Mouse (Mus musculus) CD4-positive helper T cell, adult 2 months (primary cell): Measurements from ENCODE around the gene Pafah1b2.

Experiments
- DNase-seq: peaks from one replicate; pipeline ENCODE4 v3.0.0-alpha.2; 2012; ENCODE audit warnings: low read depth, missing footprints, low spot score

Gene Pafah1b2

DNA sequence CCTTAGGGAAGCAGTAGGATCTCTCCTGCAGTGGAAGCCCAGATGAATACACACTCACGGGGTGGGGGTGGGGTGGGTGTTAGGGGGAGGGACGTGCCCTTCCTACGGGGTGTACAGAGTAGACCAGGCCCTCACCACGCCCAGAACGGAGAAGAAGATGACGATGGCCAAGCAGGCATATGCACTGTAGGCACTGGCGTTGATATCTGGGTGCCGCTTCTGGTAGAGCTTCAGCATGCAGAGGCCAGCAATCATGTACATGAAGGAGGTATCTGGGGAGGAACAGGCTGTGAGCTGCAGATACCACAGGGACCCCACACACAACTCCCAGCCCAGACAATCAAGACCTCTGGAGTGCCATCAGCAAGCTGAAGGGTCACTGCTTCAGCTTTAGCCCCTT, 69.6 kb downstream of the Pafah1b2 start:
- DNase-seq, result no peak

DNA sequence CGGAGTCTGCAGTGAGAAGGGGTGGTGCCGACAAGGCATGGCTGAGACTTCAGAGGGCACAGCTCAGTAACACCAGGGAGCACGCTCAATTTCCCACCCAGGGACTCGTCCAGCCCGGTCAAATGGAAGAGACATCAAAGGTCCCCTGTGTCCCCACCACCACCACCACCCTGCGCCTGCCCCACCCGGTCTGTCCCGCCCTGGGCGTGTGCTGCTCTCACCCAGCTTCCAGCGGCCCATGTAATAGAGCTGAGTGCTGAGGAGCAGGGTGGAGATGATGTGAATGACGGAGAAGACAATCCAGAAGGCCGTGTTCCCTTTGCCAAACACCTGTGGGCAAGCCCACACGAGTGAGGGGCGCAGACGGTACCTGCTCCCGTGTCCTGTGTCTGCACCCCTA, 70.0 kb downstream of the Pafah1b2 start:
- DNase-seq, result no peak

DNA sequence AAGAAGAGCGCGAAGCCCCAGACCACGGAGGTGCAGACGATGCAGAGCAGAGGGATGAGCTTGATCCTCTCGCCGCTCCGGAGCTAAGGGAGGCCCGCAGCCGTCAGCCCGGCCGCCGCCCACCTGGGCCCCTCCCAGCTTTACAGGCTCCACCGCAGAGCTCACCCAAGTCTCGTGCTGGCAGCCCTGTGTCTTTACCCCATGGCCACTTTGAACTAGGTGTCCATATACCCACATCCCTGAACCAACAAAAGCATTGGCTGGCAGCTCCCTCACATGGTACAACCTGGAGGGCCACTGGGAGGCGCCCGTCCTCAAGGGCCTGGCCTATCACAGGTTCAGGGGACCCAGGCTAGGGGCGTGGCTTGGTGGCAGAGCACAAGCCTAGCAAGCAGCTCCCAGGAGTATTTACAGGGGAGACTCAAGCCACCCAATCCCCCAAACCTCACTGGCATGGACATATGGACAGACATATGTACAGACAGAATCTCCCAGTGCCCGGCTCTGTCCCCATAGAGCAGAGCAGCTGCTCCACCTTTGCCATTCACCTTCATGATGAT, 71.1 kb downstream of the Pafah1b2 start:
- no peak for DNase-seq

DNA sequence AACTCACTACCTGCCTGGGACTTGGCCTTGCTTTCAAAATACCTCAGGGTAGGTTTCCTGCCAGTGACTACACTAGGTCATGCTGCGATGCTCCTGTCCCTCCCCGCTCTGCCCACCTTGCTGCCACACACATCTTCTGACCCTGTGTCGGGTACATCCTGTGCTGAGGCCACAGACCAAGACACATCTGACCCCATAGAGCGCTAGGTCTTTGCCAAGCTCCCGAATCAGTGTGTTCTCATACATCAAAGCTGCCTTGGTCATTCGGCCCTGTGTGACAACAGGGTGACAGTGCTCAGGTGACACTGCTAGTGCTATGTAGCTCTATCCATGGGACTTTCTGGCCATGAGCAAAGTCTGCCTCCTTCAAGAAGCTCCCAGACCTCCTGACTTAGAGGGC, 72.7 kb downstream of the Pafah1b2 start:
- DNase-seq, result no peak

DNA sequence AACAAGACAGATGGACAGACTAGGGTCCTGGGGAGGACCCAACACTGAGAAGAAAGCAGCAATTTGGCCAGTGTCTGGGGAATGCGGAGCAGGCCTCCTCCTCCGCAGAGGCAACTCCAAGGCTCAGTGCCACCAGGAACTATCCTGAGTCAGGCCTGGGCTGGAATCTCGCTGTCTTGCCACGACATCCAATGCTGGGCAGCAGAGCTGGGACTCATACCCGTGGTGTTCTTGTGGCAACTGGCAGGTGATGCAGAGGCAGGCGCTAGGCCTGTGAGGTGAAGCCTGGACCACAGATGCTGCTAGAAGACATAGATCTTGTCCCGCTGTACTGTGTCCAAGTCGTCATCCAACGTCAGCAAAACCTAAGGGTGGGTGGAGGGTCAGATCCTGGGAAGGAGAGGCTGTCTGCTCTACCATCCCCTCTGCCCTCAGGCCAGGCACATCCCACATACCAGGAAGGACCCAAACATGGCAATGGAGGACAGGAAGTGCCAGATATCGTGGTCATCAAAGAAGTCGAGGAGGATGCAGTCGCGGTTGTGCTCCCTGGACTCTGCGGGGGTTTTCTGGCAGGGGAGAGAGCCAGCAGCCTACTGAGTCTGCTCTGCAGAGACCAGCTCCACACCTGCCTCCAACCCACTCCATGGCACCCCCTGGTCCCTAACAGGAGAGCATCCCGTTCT, 73.4 kb downstream of the Pafah1b2 start:
- DNase-seq, result no peak

DNA sequence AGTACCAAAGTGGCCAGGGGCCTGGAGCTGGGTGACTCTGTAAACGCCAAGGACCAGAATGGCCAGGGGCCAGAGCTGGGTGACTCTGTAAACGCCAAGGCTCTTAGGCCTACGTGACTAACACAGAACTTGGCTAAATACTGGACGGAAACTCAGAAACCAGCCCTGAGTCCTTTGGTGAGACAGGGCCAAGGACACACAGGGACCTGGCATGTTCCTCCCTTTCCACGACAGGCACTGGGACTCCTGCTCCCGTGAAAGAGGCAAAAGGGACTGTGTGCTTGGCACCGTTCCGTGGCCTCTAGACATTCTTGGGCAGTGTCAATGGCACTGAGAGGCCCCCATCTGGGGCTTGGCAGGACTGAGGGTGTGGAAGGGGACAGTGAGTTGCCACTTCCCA, 74.4 kb downstream of the Pafah1b2 start:
- no peak for DNase-seq

DNA sequence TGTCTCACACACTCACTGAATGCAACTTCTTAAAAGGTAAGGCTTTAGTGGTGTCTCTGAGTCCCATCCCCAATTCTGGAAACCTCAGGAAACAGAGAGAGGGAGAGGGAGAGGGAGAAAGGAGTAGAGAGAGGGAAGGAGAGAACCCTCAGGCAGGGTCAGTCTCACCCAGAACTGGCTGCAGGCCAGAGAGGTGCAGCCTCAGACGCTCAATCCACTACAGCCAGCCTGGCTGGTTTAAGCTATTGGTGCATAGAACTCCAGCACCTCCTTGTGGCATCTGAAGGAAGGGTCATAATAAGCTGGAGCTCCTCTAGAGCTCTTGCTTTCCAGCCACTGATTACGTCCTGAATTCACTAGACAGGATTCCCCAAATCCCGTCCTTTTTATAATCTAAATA, 75.6 kb downstream of the Pafah1b2 start:
- peak; percentile 56 for DNase-seq

DNA sequence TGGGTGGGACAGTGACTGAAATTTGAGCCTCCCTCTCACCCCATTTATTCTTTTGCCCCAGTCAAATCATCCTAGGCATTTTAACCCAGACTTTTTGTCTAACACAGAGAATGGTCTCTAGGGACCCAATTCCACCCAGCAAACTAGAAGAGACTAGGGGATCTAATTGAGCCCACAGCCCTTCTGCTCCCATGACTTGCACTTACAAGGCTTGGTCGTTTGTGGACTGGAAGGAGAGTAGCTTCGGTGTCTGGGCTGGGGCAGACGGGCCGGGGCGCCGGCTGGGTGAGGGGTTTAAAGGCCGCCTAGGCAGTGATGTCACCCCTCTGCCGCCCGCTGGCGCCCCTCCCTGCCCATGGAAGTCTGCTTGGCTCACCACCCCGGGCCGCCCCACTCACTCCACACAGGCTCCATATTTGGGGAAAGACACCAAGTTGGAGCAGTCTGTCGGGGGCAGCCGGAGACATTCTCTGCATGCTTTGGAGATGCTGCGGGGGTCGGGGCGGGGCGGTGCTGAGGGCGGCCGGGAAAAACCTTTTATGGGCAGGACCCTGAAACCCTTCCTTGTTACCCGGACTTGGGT, 76.8 kb downstream of the Pafah1b2 start, which contains the start of gene Tagln:
Gene Tagln, minus strand, starts transcription at position 431 of the 583 bp plus-strand sequence.
- no peak for DNase-seq

DNA sequence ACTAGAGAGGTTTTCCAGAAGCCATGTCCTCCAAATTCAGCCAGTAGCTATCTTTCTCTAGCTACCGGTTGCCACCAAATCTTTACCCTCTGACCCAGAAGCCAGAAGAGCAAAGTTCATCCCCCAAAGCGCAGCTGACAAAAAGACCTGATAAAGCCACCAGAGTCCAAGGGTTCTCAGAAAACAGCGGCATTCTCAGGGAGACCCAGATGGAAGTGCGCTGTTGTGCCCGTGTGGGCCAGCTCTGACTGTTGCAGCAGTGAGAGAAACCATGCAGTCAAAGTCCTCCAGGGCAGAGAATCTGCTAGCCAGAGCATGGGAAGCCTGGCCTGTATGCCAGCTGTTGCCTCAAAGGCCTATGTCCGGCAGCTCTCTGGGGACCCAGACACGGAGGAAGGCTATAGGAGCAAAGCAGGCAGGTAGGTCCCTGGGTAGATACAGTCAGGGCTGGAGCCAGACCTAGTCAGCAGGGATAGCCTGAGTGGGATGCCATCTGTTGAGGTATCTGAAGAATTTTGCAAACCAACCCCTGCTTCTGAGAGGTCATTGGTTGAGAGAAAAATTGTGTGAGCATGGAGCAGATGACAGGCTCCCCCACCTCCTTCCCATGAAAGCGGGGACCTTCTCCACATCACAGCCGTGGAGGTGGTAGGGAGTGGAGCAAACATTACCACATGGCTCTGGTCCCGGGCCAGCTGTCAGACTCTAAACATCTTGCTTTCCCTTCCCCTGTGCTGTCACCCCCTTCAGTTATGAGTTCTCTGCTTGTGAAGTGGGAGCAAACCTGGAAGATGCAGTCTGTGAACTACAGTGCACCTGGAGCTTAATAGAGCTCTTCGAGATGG, 79.7 kb downstream of the Pafah1b2 start:
- no peak for DNase-seq

DNA sequence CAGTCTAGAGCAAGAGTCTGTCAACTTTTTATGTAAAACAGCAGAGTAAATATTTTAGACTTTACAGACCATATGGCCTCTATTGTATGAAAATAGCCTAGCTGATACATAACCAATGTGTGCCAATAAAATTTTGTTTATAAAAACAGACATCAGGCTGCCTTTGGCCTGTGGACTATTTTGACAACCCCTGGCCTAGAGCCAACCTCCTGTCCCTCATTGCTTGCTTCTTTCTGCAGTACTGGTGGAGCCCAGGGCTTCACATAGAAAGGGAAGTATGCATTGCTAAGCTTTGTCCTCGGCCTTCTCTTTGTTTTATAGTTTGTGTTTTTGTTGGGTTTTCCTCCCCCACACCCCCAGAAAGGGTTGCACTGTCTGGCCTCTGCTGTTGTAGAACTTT, 80.5 kb downstream of the Pafah1b2 start:
- DNase-seq, result no peak

DNA sequence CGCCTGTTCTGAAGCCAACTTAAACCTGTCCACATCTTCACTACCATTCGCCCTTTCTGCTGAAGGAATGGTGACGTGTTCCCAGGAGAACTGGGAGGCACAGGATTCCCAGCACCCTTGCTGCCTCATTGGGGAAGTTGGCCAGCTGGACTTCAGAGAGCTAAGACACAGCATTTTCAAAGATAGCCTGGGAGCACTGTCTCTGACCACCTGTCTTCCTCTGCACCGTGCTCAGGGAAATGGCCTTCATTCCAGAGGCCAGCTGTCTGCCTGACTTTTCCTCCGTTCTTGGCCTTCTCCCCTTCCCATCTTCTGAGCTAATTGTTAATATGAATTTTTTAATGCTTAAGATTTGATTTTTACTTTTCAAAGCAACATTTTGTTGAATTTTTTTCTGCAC, 83.2 kb downstream of the Pafah1b2 start:
- no peak for DNase-seq

DNA sequence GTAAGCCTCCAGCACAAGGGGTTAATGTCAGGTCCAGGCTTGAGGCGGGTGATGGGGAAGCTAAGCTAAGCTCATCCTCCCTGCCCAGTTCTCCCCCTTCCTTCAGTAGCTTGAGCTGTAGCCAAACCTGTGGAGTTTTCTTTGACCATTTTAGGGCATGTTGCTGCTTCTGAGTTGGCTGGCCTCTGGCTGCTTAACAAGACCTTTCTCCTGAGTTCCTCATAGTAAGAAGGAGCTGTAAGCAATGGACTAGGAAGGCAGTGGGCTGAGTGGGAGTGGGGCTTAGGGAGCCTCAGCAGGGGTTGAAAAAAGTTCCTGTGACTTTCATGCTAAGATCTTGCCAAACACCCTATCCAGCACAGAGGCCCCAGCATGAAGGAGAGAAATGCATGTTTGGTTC, 92.6 kb downstream of the Pafah1b2 start:
- no peak for DNase-seq

DNA sequence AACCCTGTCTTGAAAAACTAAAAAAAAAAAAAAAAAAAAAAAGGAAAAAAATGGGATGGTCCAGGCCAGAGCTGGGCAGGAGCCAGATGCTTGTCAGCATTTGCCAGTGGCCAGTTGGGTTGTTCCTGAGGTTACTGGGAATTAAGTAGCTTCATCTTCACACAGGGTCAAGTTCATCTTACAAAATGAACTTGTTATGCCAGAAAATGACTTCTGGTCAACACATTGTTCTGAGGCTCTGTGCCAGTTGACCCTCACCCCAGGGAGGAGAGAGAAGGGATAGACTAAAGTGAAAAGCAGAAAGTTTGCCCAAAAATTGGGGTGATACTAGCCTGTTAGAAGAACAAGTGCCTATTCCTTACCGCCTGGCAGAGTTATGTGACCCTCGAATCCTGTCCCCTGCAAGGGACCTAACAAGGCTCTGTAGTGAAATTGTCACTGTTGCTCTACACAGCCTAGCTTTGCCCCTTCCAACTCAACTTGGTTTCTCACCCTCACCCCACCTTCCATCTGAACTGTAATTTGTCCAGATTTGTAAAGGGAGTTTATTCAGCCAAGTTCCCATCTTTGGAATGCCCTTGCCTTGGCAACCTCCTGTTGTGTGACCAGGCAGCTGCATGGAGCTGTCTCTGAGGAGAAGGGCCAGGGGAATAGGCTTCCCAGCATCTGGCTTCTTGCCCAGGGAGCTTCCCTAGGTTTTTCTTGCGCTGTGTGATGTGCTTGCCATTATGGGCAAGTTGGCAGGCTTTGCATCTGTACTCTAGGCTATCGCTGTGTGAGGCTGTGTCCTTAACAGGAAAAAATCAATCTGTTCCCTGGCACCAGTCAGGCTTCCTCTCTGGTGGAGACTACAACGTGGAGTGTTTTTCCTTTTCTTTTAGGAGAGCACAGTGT, 95.2 kb downstream of the Pafah1b2 start:
- DNase-seq, result no peak

DNA sequence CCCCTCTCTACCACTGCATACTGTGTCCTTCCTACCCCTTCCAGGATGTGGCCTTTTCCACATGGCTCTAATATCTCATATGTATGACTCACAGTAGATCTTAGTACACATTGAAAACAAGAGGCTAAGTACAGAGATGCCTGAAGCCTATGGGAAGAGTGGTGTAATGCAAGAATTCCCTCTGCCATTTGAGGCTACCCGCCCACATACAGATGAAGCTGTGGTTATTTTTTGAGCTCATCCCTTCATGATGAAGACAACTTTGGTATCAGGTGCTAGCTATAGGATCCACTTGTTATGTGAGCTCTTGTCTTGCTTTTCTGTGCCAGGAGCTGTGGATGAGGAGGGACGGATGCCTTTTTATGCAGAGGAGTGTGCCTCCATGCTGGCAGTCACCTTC, 96.8 kb downstream of the Pafah1b2 start:
- no peak for DNase-seq
